Mouse (Mus musculus): Measurements from ENCODE around the gene Psmb10. TPM values are rescaled to one million over a fixed set of nuclear protein-coding genes. Genes with fewer than 3 reads are reported as not detected.
A peak's percentile ranks its signal among the peaks of the same experiment; 100 is the strongest.
"Not testable (repeated sequence)": the region's sequence is repeated elsewhere in the genome, so short reads cannot be mapped to it uniquely, and the experiment has no call there.

Psmb10 gene
- polyA plus RNA-seq (2021): 61.7 TPM

GRCm38 (mm10) chr8:105938306-105938669, at the start of gene Psmb10:
Gene Psmb10 (minus strand): TSS chr8:105938444.
- no peak for DNase-seq (ENCODE audit: low read depth, low spot score)
- TF ChIP-seq CTCF (IDR thresholded peaks at IDR 0.05): no peak
- in situ Hi-C loops (cut with MboI; ENCODE audit: low pct_unique_long_range_greater_than_20kb): loop anchor here (5.0 to 10.0 kb wide), 2 partner anchors 106 to 223 kb away; no protein-coding TSS in a partner anchor
- ChIA-PET CTCF (interaction anchor here (0.6 to 1.0 kb wide), 3 partner anchors 9 to 26 kb away, joined by 3 read pairs; no protein-coding TSS in a partner anchor), POLR2A (interaction anchor here (0.6 to 1.0 kb wide), 5 partner anchors 9 to 341 kb away, joined by 3 to 6 read pairs (median 3); no protein-coding TSS in a partner anchor)
- no peaks in the 10 kb centered on the region for H3K27me3 ChIP-seq
- ATAC-seq: no peak

DNA sequence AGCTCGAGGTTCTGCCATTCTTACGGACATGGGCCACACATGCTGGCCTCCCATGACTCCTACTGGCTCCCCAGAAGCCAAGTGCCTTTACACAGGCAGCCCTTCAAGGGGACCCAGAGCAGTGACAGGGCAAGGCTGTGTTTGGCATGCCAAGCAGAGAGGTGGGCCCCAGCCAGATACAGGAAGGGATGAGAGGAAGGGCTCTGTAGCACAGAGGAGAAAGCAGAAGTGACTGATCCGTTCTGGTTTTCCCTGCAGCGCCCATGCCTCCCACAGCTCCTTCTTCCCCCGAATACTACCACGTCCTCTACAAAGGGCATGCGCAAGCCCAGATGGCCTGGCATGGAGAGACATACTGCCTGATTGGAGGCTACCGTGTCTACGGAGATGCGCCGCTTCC, 45.2 kb upstream of the Psmb10 start:
- DNase-seq (ENCODE audit: low read depth, low spot score); in situ Hi-C loops (cut with MboI; ENCODE audit: low pct_unique_long_range_greater_than_20kb); ATAC-seq; POLR2A ChIA-PET; CTCF ChIA-PET; H3K27me3 ChIP-seq: not testable (repeated sequence)

DNA sequence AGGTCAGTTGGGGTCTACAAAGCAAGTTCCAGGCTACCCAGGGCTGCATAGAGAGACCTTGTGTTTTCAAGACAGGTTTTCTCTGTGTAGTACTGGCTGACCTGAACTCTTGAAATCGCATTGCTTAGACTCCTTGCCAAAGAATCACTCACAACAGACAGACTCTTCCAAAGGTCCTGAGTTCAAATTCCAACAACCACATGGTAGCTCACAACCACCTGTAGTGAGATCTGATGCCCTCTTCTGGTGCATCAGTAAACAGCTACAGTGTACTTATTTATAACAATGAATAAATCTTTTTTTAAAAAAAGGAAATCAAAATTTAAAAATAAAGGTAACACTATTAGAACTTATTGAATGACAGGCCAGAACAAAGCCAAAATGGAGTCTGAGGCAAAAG, 42.9 kb upstream of the Psmb10 start:
- TF ChIP-seq CTCF (IDR thresholded peaks at IDR 0.05): no peak
- H3K27me3 ChIP-seq: peaks cover 5% of the 10 kb centered on the region
- DNase-seq (ENCODE audit: low read depth, low spot score) (no peak), ATAC-seq (no peak)
- POLR2A ChIA-PET: interaction anchor here (0.8 kb wide), 1 partner anchor 37 kb away, joined by 3 read pairs; no protein-coding TSS in a partner anchor
- in situ Hi-C loops (cut with MboI; ENCODE audit: low pct_unique_long_range_greater_than_20kb): no loop called here
- CTCF ChIA-PET: no interaction called here

- DNase-seq (ENCODE audit: low read depth, low spot score) (no peak), ATAC-seq (no peak)
- POLR2A ChIA-PET: no interaction called here
- in situ Hi-C loops (cut with MboI; ENCODE audit: low pct_unique_long_range_greater_than_20kb): no loop called here
- CTCF ChIA-PET: no interaction called here
- H3K27me3 ChIP-seq: peaks cover 5% of the 10 kb centered on the region
- TF ChIP-seq CTCF (IDR thresholded peaks at IDR 0.05): no peak
These were observed 41.1 kb upstream of the Psmb10 start, which contains the start of gene Dpep3 for GRCm38 (mm10) chr8:105979325-105979724. Gene Dpep3 (minus strand): TSS chr8:105979429.

- TF ChIP-seq CTCF (IDR thresholded peaks at IDR 0.05): no peak
- DNase-seq (ENCODE audit: low read depth, low spot score): no peak
- in situ Hi-C loops (cut with MboI; ENCODE audit: low pct_unique_long_range_greater_than_20kb): no loop called here
- CTCF ChIA-PET: no interaction called here
- no peak for ATAC-seq
- POLR2A ChIA-PET: no interaction called here
- H3K27me3 ChIP-seq: no peaks in the 10 kb centered on the region
These were observed 37.1 kb upstream of the Psmb10 start for GRCm38 (mm10) chr8:105975363-105975762.

GRCm38 (mm10) chr8:105971019-105971720, 32.9 kb upstream of the Psmb10 start:
- ChIA-PET POLR2A (interaction anchor here (0.7 kb wide), 1 partner anchor 88 kb away, joined by 3 read pairs; no protein-coding TSS in a partner anchor), CTCF (no interaction called here)
- TF ChIP-seq CTCF (IDR thresholded peaks at IDR 0.05): no peak
- ATAC-seq: no peak
- H3K27me3 ChIP-seq: no peaks in the 10 kb centered on the region
- in situ Hi-C loops (cut with MboI; ENCODE audit: low pct_unique_long_range_greater_than_20kb): no loop called here
- no peak for DNase-seq (ENCODE audit: low read depth, low spot score)

- ChIA-PET POLR2A (no interaction called here), CTCF (no interaction called here)
- no peaks in the 10 kb centered on the region for H3K27me3 ChIP-seq
- no peak for DNase-seq (ENCODE audit: low read depth, low spot score)
- TF ChIP-seq CTCF (IDR thresholded peaks at IDR 0.05): no peak
- in situ Hi-C loops (cut with MboI; ENCODE audit: low pct_unique_long_range_greater_than_20kb): no loop called here
- no peak for ATAC-seq
These were observed 31.1 kb upstream of the Psmb10 start for GRCm38 (mm10) chr8:105969367-105969766.

- ChIA-PET POLR2A (interaction anchor here (0.6 kb wide), 1 partner anchor 28 kb away, joined by 4 read pairs; no protein-coding TSS in a partner anchor), CTCF (interaction anchor here (1.2 kb wide), 1 partner anchor 8 kb away, joined by 6 read pairs; no protein-coding TSS in a partner anchor)
- no peak for DNase-seq (ENCODE audit: low read depth, low spot score)
- TF ChIP-seq CTCF (IDR thresholded peaks at IDR 0.05): no peak
- H3K27me3 ChIP-seq: no peaks in the 10 kb centered on the region
- ATAC-seq: no peak
- in situ Hi-C loops (cut with MboI; ENCODE audit: low pct_unique_long_range_greater_than_20kb): no loop called here
These were observed 28.6 kb upstream of the Psmb10 start for GRCm38 (mm10) chr8:105966692-105967311.

GRCm38 (mm10) chr8:105965905-105966341, 27.7 kb upstream of the Psmb10 start, which contains the start of gene Slc12a4:
Gene Slc12a4 (minus strand): TSS chr8:105966097.
- CTCF ChIA-PET: no interaction called here

GRCm38 (mm10) chr8:105965266-105965904, 27.1 kb upstream of the Psmb10 start:
- in situ Hi-C loops (cut with MboI; ENCODE audit: low pct_unique_long_range_greater_than_20kb): no loop called here
- DNase-seq (ENCODE audit: low read depth, low spot score) (no peak), ATAC-seq (peak; percentile 52)
- H3K27me3 ChIP-seq: no peaks in the 10 kb centered on the region
- POLR2A ChIA-PET: no interaction called here
- no peak for TF ChIP-seq CTCF (IDR thresholded peaks at IDR 0.05)
- CTCF ChIA-PET: no interaction called here

More at GRCm38 (mm10) chr8:105965905-105966341, 27.7 kb upstream of the Psmb10 start, which contains the start of gene Slc12a4:
- POLR2A ChIA-PET: interaction anchor here (0.6 kb wide), 1 partner anchor 27 kb away, joined by 4 read pairs; no protein-coding TSS in a partner anchor
- DNase-seq (ENCODE audit: low read depth, low spot score): no peak
- TF ChIP-seq CTCF (IDR thresholded peaks at IDR 0.05): no peak
- peak; percentile 61 for ATAC-seq
- no peaks in the 10 kb centered on the region for H3K27me3 ChIP-seq
- in situ Hi-C loops (cut with MboI; ENCODE audit: low pct_unique_long_range_greater_than_20kb): no loop called here

Measured in Patski (cell line).